Mouse (Mus musculus) C2C12 (cell line): ENCODE results near the gene Cpd. TPM values are rescaled to one million over a fixed set of nuclear protein-coding genes. Genes with fewer than 3 reads are reported as not detected.

Experiments
- H3K27me3 ChIP-seq: one replicate; pipeline ENCODE4 v1.6.1; 2011; ENCODE audit not compliant: control insufficient read depth, insufficient read depth, insufficient read length
- H3K36me3 ChIP-seq: one replicate; pipeline ENCODE4 v1.6.1; 2011; ENCODE audit not compliant: control insufficient read depth, insufficient read depth
- H3K4me3 ChIP-seq: one replicate; pipeline ENCODE4 v1.5.1; 2011; ENCODE audit warnings: mild to moderate bottlenecking, control low read depth; ENCODE audit not compliant: poor library complexity, insufficient read depth, severe bottlenecking
- H3K79me2 ChIP-seq: one replicate; pipeline ENCODE4 v1.6.1; 2011; ENCODE audit not compliant: control insufficient read depth, insufficient read depth
- H3K79me3 ChIP-seq: one replicate; pipeline ENCODE4 v1.6.1; 2011; ENCODE audit warnings: low read depth, control low read depth
- H3ac ChIP-seq: one replicate; pipeline ENCODE3; 2011; ENCODE audit warnings: low read depth; ENCODE audit not compliant: control insufficient read depth, insufficient read length
- CEBPB ChIP-seq: IDR thresholded peaks from one replicate; pipeline ENCODE4 v1.6.1; 2011; ENCODE audit warnings: low read depth, mild to moderate bottlenecking, control low read depth, moderate library complexity
- CTCF ChIP-seq: IDR thresholded peaks from one replicate; pipeline ENCODE4 v1.5.1; 2011; ENCODE audit not compliant: control insufficient read depth, insufficient read depth, insufficient read length
- FOSL1 ChIP-seq: IDR thresholded peaks from one replicate; pipeline ENCODE4 v1.8.0; 2011; ENCODE audit warnings: mild to moderate bottlenecking, low read length; ENCODE audit not compliant: poor library complexity, insufficient read depth, severe bottlenecking
- MAX ChIP-seq: IDR thresholded peaks from one replicate; pipeline ENCODE4 v1.6.1; 2011; ENCODE audit warnings: mild to moderate bottlenecking, control low read depth
- MYOD1 ChIP-seq: IDR thresholded peaks from one replicate; pipeline ENCODE4 v1.6.1; 2011; ENCODE audit warnings: low read depth; ENCODE audit not compliant: control insufficient read depth, insufficient read length
- MYOG ChIP-seq: IDR thresholded peaks from one replicate; pipeline ENCODE4 v1.6.1; 2011; ENCODE audit not compliant: control insufficient read depth, insufficient read length; ENCODE audit errors: extremely low read depth
- USF1 ChIP-seq: IDR thresholded peaks from one replicate; pipeline ENCODE4 v1.6.1; 2011; ENCODE audit warnings: low read depth, mild to moderate bottlenecking, control low read depth, moderate library complexity
- polyA plus RNA-seq: library from polyadenylated mRNA; unstranded; fragments of >200 nt; fragmentation: generic; extraction: Trizol; gene quantifications from one replicate; pipeline ENCODE4 v1.2.1, GENCODE M21; 2012; ENCODE audit warnings: missing spikeins

Cpd gene
- polyA plus RNA-seq, 1 experiment = 11.6 TPM

GRCm38 (mm10) chr11:76854475-76855341, 7.9 kb upstream of the Cpd start:
- H3K4me3 ChIP-seq = no peak overlapping the region
- TF ChIP-seq FOSL1 (no peak), CEBPB (no peak), USF1 (no peak), MYOD1 (peak; percentile 79)
- no peaks in the 10 kb centered on the region for H3K36me3 ChIP-seq
- no peaks in the 10 kb centered on the region for H3K79me2 ChIP-seq
- no peak overlapping the region for H3ac ChIP-seq
- no peaks in the 10 kb centered on the region for H3K79me3 ChIP-seq
- no peaks in the 10 kb centered on the region for H3K27me3 ChIP-seq

GRCm38 (mm10) chr11:76851512-76851911, 4.7 kb upstream of the Cpd start:
- H3K4me3 ChIP-seq = no peak overlapping the region
- H3K27me3 ChIP-seq = no peaks in the 10 kb centered on the region
- TF ChIP-seq MAX (no peak), MYOD1 (no peak), FOSL1 (no peak), CEBPB (no peak), USF1 (no peak), CTCF (no peak), MYOG (no peak)
- no peaks in the 10 kb centered on the region for H3K36me3 ChIP-seq
- no peaks in the 10 kb centered on the region for H3K79me3 ChIP-seq
- peaks cover 1% of the 10 kb centered on the region for H3K79me2 ChIP-seq
- H3ac ChIP-seq = no peak overlapping the region

- Histone ChIP-seq H3ac (no peak overlapping the region), H3K4me3 (no peak overlapping the region), H3K79me2 (peaks cover 20% of the 10 kb centered on the region), H3K36me3 (no peaks in the 10 kb centered on the region), H3K79me3 (peaks cover 13% of the 10 kb centered on the region), H3K27me3 (no peaks in the 10 kb centered on the region)
- no peak for TF ChIP-seq CEBPB
- no peak for TF ChIP-seq MYOG
Observed at GRCm38 (mm10) chr11:76849596-76849995, 2.8 kb upstream of the Cpd start.

- Histone ChIP-seq H3K4me3 (no peak overlapping the region), H3K27me3 (no peaks in the 10 kb centered on the region), H3K79me2 (peaks cover 35% of the 10 kb centered on the region), H3K79me3 (peaks cover 21% of the 10 kb centered on the region), H3K36me3 (no peaks in the 10 kb centered on the region), H3ac (no peak overlapping the region)
- TF ChIP-seq CEBPB = no peak
- TF ChIP-seq FOSL1 = no peak
- TF ChIP-seq CTCF = no peak
- TF ChIP-seq MYOG = no peak
- no peak for TF ChIP-seq MYOD1
- no peak for TF ChIP-seq MAX
Observed at GRCm38 (mm10) chr11:76848081-76848480, 1.3 kb upstream of the Cpd start.

- Histone ChIP-seq H3K79me3 (peaks cover 21% of the 10 kb centered on the region), H3K4me3 (peak overlapping the region; percentile 23), H3K27me3 (no peaks in the 10 kb centered on the region), H3K36me3 (no peaks in the 10 kb centered on the region), H3ac (no peak overlapping the region), H3K79me2 (peaks cover 42% of the 10 kb centered on the region)
- TF ChIP-seq USF1 = no peak
- TF ChIP-seq MYOG = no peak
- TF ChIP-seq MAX = no peak
- no peak for TF ChIP-seq CEBPB
- TF ChIP-seq FOSL1 = no peak
- no peak for TF ChIP-seq MYOD1
- no peak for TF ChIP-seq CTCF
Observed at GRCm38 (mm10) chr11:76847354-76847753, 536 bp upstream of the Cpd start.
